Mouse (Mus musculus) heart, adult 2 months (tissue): ENCODE measurements around the gene Actn4. TPM values are rescaled to one million over a fixed set of nuclear protein-coding genes. Genes with fewer than 3 reads are reported as not detected.
A peak's percentile ranks its signal among the peaks of the same experiment; 100 is the strongest.

Experiments
- DNase-seq, 2 experiments: peaks; one replicate each; pipeline ENCODE4 v3.0.0; 2021
- H3K27ac ChIP-seq: fragments of 200-600 bp; 2 replicates; pipeline ENCODE4 v1.8.1; 2022
- H3K27me3 ChIP-seq: fragments of 200-500 bp; 2 replicates; pipeline ENCODE4 v1.6.1; 2012; ENCODE audit warnings: mild to moderate bottlenecking, low read length, inconsistent platforms, mixed read lengths; ENCODE audit not compliant: control insufficient read depth, insufficient read depth
- H3K36me3 ChIP-seq: fragments of 200-500 bp; 2 replicates; pipeline ENCODE4 v1.6.1; 2012; ENCODE audit warnings: low read length, inconsistent platforms; ENCODE audit not compliant: control insufficient read depth, insufficient read depth
- H3K4me1 ChIP-seq: fragments of 200-500 bp; 2 replicates; pipeline ENCODE4 v1.6.1; 2011; ENCODE audit warnings: low read length; ENCODE audit not compliant: control insufficient read depth, insufficient read depth
- H3K4me3 ChIP-seq: fragments of 200-600 bp; 2 replicates; pipeline ENCODE4 v1.8.1; 2022
- H3K79me2 ChIP-seq: fragments of 200-500 bp; replicated peaks from 2 replicates; pipeline ENCODE4 v1.6.1; 2012; ENCODE audit warnings: mild to moderate bottlenecking, inconsistent platforms, low read length, moderate library complexity, mixed read lengths; ENCODE audit not compliant: control insufficient read depth, insufficient read depth
- H3K9ac ChIP-seq: fragments of 200-500 bp; 2 replicates; pipeline ENCODE4 v1.6.1; 2012; ENCODE audit warnings: low read depth, mild to moderate bottlenecking, control low read depth, inconsistent platforms, low read length, mixed read lengths
- CTCF ChIP-seq: fragments of 200-600 bp; IDR thresholded peaks from 2 replicates; pipeline ENCODE4 v1.8.1; 2022; ENCODE audit warnings: antibody characterized with exemption, mild to moderate bottlenecking, moderate library complexity
- EP300 ChIP-seq: fragments of 200-500 bp; IDR thresholded peaks from 2 replicates; pipeline ENCODE4 v1.6.1; 2011; ENCODE audit warnings: low read depth, low read length, control low read depth; ENCODE audit not compliant: insufficient read depth
- POLR2A ChIP-seq: fragments of 200-500 bp; IDR thresholded peaks from 2 replicates; pipeline ENCODE4 v1.6.1; 2011; ENCODE audit warnings: mild to moderate bottlenecking, low read depth, low read length, control low read depth; ENCODE audit not compliant: insufficient read depth
- WGBS: fragments of 180-500 bp; shearing (Covaris S2); methylation state at CpG from one replicate; pipeline ENCODE4 v1.1.7; 2018; 5-methylcytosine and 5-hydroxymethylcytosine counted together
- intact Hi-C: fragments of 180-260 bp; cut with DNase I; formaldehyde crosslinking; loops from one replicate; pipeline ENCODE4 v1.15.1; 2025
- polyA plus RNA-seq: library from polyadenylated mRNA; depleted of rRNA; stranded (reverse); fragments of >200 nt; gene quantifications from 2 replicates; pipeline ENCODE4 v1.2.3, GENCODE M21; 2012
- total RNA-seq, 2 experiments: library from RNA; stranded (reverse); gene quantifications; 2 replicates each; pipeline ENCODE4 v1.2.3; 2021

The Actn4 gene
- total and polyA plus RNA-seq, 3 experiments: 66.1 to 123 (median 85.7) TPM

GRCm38 (mm10) chr7:28944756-28945415 lies 17.3 kb downstream of the Actn4 start:
- peak overlapping the region; percentile 28; the same call in 1 of the 2 replicates for H3K9ac ChIP-seq
- peaks cover 55% of the 10 kb centered on the region for H3K4me1 ChIP-seq
- intact Hi-C loops: loop anchor here (1.0 kb wide), 1 partner anchor 14 kb away; no protein-coding TSS in a partner anchor
- DNase-seq: no peak
- peaks cover 2% of the 10 kb centered on the region; the same call in 1 of the 2 replicates for H3K79me2 ChIP-seq
- 23% methylated on average over 6 of the region's 6 CpGs for whole genome bisulfite sequencing
- H3K27ac ChIP-seq: peak overlapping the region; percentile 91
- H3K36me3 ChIP-seq: peaks cover 56% of the 10 kb centered on the region
- no peaks in the 10 kb centered on the region for H3K27me3 ChIP-seq
- TF ChIP-seq CTCF: no peak
- no peak for TF ChIP-seq EP300
- no peak for TF ChIP-seq POLR2A
- no peak overlapping the region for H3K4me3 ChIP-seq

DNA sequence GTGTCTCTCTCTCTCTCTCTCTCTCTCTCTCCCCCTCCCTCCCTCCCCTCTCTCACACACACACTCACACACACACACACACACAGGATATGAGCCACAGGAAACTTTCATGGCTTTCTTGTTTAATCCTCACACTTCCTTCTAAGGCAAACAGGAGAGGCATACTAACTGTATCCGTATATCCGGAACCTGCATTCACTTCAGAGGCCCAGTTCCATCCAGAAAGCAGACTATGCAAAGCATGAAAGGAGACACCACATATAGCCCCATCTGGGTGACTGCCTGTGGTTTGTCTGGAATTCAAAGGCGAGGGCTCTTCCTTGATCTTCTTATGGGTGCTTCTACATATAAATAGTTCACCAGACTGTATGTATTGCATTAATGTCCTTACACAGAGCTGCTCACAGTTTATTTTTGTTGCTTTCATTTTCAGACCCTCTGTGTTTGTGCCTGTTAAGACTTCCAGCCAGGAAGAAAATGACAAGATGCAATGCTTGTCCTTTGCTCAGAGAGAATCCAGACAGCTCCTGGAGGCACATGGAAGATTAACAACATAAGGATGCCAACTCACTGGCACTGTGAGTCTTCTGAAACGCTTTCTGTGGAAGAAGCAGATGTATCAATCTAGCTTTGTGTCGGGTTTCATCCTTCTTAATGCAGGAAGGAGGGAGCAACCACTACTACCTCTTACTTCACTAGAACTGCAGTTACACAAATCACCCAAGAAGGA lies 18.5 kb downstream of the Actn4 start:
- DNase-seq: no peak
- Histone ChIP-seq H3K36me3 (peaks cover 53% of the 10 kb centered on the region), H3K4me3 (no peak overlapping the region), H3K27me3 (no peaks in the 10 kb centered on the region), H3K27ac (peak overlapping the region; percentile 91), H3K79me2 (peaks cover 5% of the 10 kb centered on the region), H3K9ac (no peak overlapping the region), H3K4me1 (peaks cover 60% of the 10 kb centered on the region)
- intact Hi-C loops: loop anchor here (1.0 kb wide), 1 partner anchor 16 kb away; no protein-coding TSS in a partner anchor
- WGBS: 32% methylated on average over 5 of the region's 5 CpGs
- TF ChIP-seq POLR2A: no peak
- TF ChIP-seq CTCF: no peak
- no peak for TF ChIP-seq EP300

DNA sequence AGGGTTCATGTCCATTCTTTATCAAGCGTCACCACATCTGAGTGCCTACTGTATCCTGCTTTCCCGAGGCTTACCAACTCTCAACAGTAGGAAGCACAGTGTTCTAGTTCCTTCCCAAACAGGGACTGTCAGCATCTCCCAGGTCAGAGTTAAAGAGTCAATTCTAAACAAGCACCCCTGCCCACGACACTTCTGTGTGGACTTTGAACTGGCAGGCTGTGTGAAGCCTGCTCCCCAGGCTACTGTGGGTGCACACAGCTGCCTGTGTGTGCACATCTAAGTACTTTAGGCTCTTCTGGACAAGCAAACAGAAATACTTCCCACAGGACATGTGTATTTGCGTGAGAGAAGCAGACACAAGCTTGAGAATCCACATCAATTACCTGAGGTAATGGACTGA lies 20.6 kb downstream of the Actn4 start:
- intact Hi-C loops: loop anchor here (2.0 kb wide), 1 partner anchor 25 kb away; no protein-coding TSS in a partner anchor
- Histone ChIP-seq H3K9ac (peak overlapping the region; percentile 59), H3K36me3 (peaks cover 55% of the 10 kb centered on the region), H3K27ac (peak overlapping the region; percentile 82), H3K27me3 (no peaks in the 10 kb centered on the region), H3K79me2 (peaks cover 7% of the 10 kb centered on the region), H3K4me3 (no peak overlapping the region), H3K4me1 (peaks cover 58% of the 10 kb centered on the region)
- no peak for DNase-seq
- no peak for TF ChIP-seq EP300
- TF ChIP-seq POLR2A: no peak
- no peak for TF ChIP-seq CTCF
- 22% methylated on average over 4 of the region's 4 CpGs for WGBS

DNA sequence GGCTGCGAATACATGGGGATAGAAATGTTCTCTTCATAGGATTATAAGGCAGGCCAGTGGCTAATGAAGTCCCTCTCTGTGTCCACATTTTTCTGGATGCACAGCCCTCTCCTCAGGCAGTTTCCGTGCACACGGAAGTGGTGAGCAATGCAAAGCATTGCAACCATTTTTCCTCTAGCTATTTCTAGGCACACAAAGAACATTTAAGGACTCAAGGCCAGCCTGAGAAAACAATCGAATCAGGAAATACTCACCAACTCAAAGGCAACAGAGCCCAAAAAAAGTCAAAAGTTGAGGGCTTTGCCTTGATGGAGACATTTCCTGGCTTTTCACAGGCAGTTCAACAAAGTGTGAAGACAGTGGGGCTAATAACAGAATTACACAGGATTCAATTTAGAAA lies 21.0 kb downstream of the Actn4 start:
- Histone ChIP-seq H3K4me1 (peaks cover 58% of the 10 kb centered on the region), H3K9ac (0 out of 2 replicates have a peak overlapping the region, but pooled peaks have one; percentile 8)
- 18% methylated on average over 4 of the region's 4 CpGs for WGBS

GRCm38 (mm10) chr7:28939418-28940183 lies 22.5 kb downstream of the Actn4 start:
- WGBS: 34% methylated on average over 7 of the region's 7 CpGs
- Histone ChIP-seq H3K36me3 (peaks cover 56% of the 10 kb centered on the region), H3K4me1 (peaks cover 57% of the 10 kb centered on the region), H3K27ac (peak overlapping the region; percentile 82), H3K27me3 (no peaks in the 10 kb centered on the region), H3K9ac (peak overlapping the region; percentile 69), H3K4me3 (no peak overlapping the region), H3K79me2 (peaks cover 10% of the 10 kb centered on the region)
- DNase-seq: no peak
- TF ChIP-seq POLR2A (no peak), EP300 (no peak), CTCF (no peak)
- intact Hi-C loops: loop anchor here (2.0 to 5.0 kb wide), 2 partner anchors 23 to 33 kb away; no protein-coding TSS in a partner anchor

More for the DNA sequence above, 21.0 kb downstream of the Actn4 start:
- Histone ChIP-seq H3K79me2 (peaks cover 7% of the 10 kb centered on the region), H3K27me3 (no peaks in the 10 kb centered on the region), H3K27ac (peak overlapping the region; percentile 82), H3K36me3 (peaks cover 52% of the 10 kb centered on the region), H3K4me3 (no peak overlapping the region)
- DNase-seq: no peak
- intact Hi-C loops: loop anchor here (2.0 kb wide), 1 partner anchor 24 kb away; no protein-coding TSS in a partner anchor
- TF ChIP-seq CTCF (no peak), EP300 (0 out of 2 replicates have a peak, but pooled peaks have one; percentile 37)
